Mouse (Mus musculus): ENCODE data around the gene Car3. TPM values are rescaled to one million over a fixed set of nuclear protein-coding genes. Genes with fewer than 3 reads are reported as not detected.

Gene Car3
- polyA plus RNA-seq, 1 experiment from 2014 or later = 1.2 TPM

DNA sequence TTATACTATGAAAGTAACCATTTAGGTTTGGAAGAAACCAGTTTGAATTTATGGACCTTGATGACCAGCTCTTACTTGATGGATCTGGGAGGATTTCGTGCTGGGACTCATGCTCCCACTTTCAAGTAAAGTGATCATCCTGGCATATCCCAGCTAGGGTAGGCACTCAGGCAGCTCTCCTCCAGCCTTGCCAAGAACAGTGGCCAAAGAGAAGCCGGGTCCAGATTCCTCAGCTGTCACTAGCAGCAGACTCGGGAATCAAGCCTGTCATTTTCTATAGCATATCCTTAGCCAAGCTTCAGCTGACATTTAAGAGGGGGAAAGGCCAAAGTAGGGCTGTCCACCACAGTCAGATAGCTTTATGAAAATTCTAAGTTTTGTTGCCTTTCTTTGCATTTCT is 3.0 kb upstream of the Car3 start:
- Histone ChIP-seq H3K9ac (no peak overlapping the region), H3K27me3 (replicated peaks) (no peaks in the 10 kb centered on the region), H3K27ac (no peak overlapping the region), H3K36me3 (replicated peaks) (no peaks in the 10 kb centered on the region), H3K9me3 (no peaks in the 10 kb centered on the region), H3K4me2 (no peak overlapping the region), H3K4me3 (no peak overlapping the region), H3K4me1 (peaks cover 12% of the 10 kb centered on the region)
- 81% methylated on average over 3 of the region's 3 CpGs for WGBS
- ATAC-seq (replicated peaks) = no peak

GRCm38 (mm10) chr3:14861165-14861564 is 2.1 kb upstream of the Car3 start:
- Histone ChIP-seq H3K27ac (no peak overlapping the region), H3K9me3 (no peaks in the 10 kb centered on the region), H3K9ac (no peak overlapping the region), H3K4me1 (peaks cover 12% of the 10 kb centered on the region), H3K36me3 (replicated peaks) (no peaks in the 10 kb centered on the region), H3K27me3 (replicated peaks) (no peaks in the 10 kb centered on the region), H3K4me2 (no peak overlapping the region), H3K4me3 (no peak overlapping the region)
- WGBS = 88% methylated on average over 1 of the region's 1 CpGs
- no peak for ATAC-seq (replicated peaks)

GRCm38 (mm10) chr3:14861787-14862186 is 1.5 kb upstream of the Car3 start:
- Histone ChIP-seq H3K27ac (no peak overlapping the region), H3K9ac (no peak overlapping the region), H3K36me3 (replicated peaks) (no peaks in the 10 kb centered on the region), H3K4me2 (peak overlapping the region; percentile 94), H3K27me3 (replicated peaks) (no peaks in the 10 kb centered on the region), H3K4me1 (peaks cover 12% of the 10 kb centered on the region), H3K9me3 (no peaks in the 10 kb centered on the region), H3K4me3 (peak overlapping the region; percentile 44; the same call in 1 of the 2 replicates)
- 8% methylated on average over 4 of the region's 4 CpGs for WGBS
- no peak for ATAC-seq (replicated peaks)

GRCm38 (mm10) chr3:14862654-14863021 is 674 bp upstream of the Car3 start:
- peaks cover 12% of the 10 kb centered on the region for H3K4me1 ChIP-seq
- WGBS = under 1% methylated on average over 9 of the region's 9 CpGs
- H3K36me3 ChIP-seq (replicated peaks) = no peaks in the 10 kb centered on the region
- H3K9ac ChIP-seq = peak overlapping the region; percentile 50
- H3K4me2 ChIP-seq = peak overlapping the region; percentile 94
- ATAC-seq (replicated peaks) = peak; percentile 90
- peak overlapping the region; percentile 44 for H3K4me3 ChIP-seq
- H3K27ac ChIP-seq = peak overlapping the region; percentile 21; the same call in 1 of the 2 replicates
- H3K9me3 ChIP-seq = no peaks in the 10 kb centered on the region
- no peaks in the 10 kb centered on the region for H3K27me3 ChIP-seq (replicated peaks)

GRCm38 (mm10) chr3:14863922-14864321 is 610 bp downstream of the Car3 start:
- ATAC-seq (replicated peaks) = no peak
- no peak overlapping the region for H3K4me3 ChIP-seq
- H3K27ac ChIP-seq = no peak overlapping the region
- no peak overlapping the region for H3K9ac ChIP-seq
- H3K4me1 ChIP-seq = peaks cover 12% of the 10 kb centered on the region
- no peaks in the 10 kb centered on the region for H3K9me3 ChIP-seq
- 88% methylated on average over 2 of the region's 2 CpGs for WGBS
- H3K36me3 ChIP-seq (replicated peaks) = no peaks in the 10 kb centered on the region
- no peak overlapping the region for H3K4me2 ChIP-seq
- no peaks in the 10 kb centered on the region for H3K27me3 ChIP-seq (replicated peaks)

DNA sequence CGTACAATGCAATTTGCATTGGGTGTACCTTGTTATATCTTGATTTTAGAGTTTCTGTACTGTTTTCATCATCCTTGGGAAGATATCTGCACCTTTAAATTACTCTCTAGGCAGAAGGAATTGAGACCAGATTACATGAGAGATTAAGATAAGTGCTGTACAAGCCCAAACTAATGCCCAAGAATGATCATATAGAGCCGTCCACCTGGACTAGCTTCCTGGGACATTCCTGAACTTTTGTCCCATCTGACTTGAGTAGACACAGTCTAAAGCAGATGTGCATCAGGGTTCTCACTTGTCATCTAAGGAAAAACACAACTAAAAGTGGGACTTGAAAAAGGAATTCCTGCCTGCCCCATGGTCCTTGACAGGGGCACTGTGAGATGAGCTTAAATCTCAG is 2.6 kb downstream of the Car3 start:
- no peak overlapping the region for H3K27ac ChIP-seq
- no peak for ATAC-seq (replicated peaks)
- peaks cover 12% of the 10 kb centered on the region for H3K4me1 ChIP-seq
- no peaks in the 10 kb centered on the region for H3K27me3 ChIP-seq (replicated peaks)
- H3K9me3 ChIP-seq = no peaks in the 10 kb centered on the region
- 62% methylated on average over 2 of the region's 2 CpGs for WGBS
- no peak overlapping the region for H3K9ac ChIP-seq
- no peak overlapping the region for H3K4me2 ChIP-seq
- H3K36me3 ChIP-seq (replicated peaks) = no peaks in the 10 kb centered on the region
- no peak overlapping the region for H3K4me3 ChIP-seq

GRCm38 (mm10) chr3:14869779-14870178 is 6.5 kb downstream of the Car3 start:
- 17% methylated on average over 11 of the region's 11 CpGs for WGBS
- H3K36me3 ChIP-seq (replicated peaks) = no peaks in the 10 kb centered on the region
- ATAC-seq (replicated peaks) = peak; percentile 35; the same call in 1 of the 2 replicates
- H3K4me2 ChIP-seq = no peak overlapping the region
- no peaks in the 10 kb centered on the region for H3K4me1 ChIP-seq
- H3K27me3 ChIP-seq (replicated peaks) = no peaks in the 10 kb centered on the region
- no peak overlapping the region for H3K27ac ChIP-seq
- H3K9ac ChIP-seq = no peak overlapping the region
- H3K4me3 ChIP-seq = no peak overlapping the region
- no peaks in the 10 kb centered on the region for H3K9me3 ChIP-seq

DNA sequence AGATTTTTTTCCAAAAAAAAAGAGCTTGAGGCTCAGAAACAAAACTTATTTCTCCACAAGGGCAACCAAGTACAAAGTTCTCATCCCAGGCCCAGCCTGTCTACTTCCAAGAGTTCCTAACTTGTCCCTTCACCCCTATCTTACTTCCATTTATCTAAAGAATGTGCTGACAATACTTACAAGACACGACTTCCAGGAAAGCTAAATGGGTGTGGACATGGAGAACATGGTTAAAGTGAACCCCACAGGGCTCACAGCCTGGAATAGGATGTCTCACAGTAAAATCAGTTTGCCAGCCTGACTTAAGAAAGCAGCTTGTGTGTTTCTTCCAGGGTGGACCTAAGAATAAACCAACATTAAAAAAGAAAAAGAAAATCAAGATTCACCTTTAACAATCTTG is 7.2 kb downstream of the Car3 start:
- Histone ChIP-seq H3K27me3 (replicated peaks) (no peaks in the 10 kb centered on the region), H3K4me3 (no peak overlapping the region), H3K9me3 (no peaks in the 10 kb centered on the region), H3K27ac (no peak overlapping the region), H3K36me3 (replicated peaks) (no peaks in the 10 kb centered on the region), H3K9ac (no peak overlapping the region), H3K4me2 (no peak overlapping the region), H3K4me1 (no peaks in the 10 kb centered on the region)
- WGBS = 84% methylated on average over 1 of the region's 1 CpGs
- no peak for ATAC-seq (replicated peaks)

DNA sequence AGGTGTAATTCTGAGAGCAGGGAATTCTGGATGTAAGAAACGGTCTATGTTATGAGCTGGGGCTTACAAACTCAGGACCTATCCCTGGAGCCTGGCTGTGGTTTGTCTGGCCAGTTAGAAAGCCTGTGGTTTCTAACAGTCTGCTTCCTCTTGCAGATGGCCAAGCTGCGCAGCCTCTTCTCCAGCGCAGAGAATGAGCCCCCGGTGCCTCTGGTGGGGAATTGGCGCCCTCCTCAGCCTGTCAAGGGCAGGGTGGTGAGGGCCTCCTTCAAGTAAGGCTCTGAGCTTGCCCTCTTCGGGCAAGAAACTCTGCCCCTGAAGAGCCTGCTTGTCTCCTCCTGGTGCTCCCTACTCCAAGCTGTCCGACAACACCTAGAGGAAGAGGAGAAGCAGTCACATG is 8.1 kb downstream of the Car3 start:
- Histone ChIP-seq H3K4me1 (no peaks in the 10 kb centered on the region), H3K4me3 (no peak overlapping the region), H3K27ac (no peak overlapping the region), H3K27me3 (replicated peaks) (no peaks in the 10 kb centered on the region), H3K9me3 (no peaks in the 10 kb centered on the region), H3K9ac (no peak overlapping the region), H3K36me3 (replicated peaks) (no peaks in the 10 kb centered on the region), H3K4me2 (no peak overlapping the region)
- ATAC-seq (replicated peaks) = no peak
- 60% methylated on average over 7 of the region's 7 CpGs for WGBS

DNA sequence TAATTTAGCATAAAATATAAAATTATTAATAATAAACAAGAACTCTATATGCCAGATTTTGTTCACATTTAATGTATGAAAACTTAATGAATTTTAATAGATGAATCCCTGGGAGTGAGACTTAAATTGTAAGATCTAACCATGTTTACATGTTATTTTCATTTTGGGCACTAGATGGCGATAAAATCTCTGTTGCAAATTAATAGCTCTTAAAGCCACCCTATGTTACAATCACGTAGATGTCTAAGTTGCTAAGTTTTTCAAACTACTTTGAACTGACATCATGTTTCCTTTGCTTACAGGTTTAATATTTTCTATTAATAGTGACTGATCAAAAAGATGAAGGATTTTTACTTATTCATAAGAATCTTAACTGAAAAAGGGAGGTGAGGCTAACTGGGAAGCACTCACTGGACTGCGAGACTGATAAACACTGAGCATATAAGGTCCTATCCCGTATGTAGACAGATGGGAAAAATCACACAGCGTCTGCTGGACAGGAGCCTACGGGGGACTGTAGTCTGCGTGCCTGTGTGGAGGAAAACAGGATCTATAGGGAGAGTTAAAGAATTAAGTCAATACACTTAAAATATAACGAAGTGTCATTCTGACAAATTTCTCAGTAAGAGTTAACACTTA is 11.2 kb downstream of the Car3 start:
- WGBS = 50% methylated on average over 8 of the region's 8 CpGs
- no peak overlapping the region for H3K4me2 ChIP-seq

GRCm38 (mm10) chr3:14876325-14876918 is 13.1 kb downstream of the Car3 start:
- Histone ChIP-seq H3K9me3 (no peaks in the 10 kb centered on the region), H3K4me2 (no peak overlapping the region), H3K4me1 (no peaks in the 10 kb centered on the region), H3K9ac (no peak overlapping the region), H3K27me3 (replicated peaks) (no peaks in the 10 kb centered on the region), H3K36me3 (replicated peaks) (no peaks in the 10 kb centered on the region), H3K27ac (no peak overlapping the region), H3K4me3 (no peak overlapping the region)
- no peak for ATAC-seq (replicated peaks)
- 78% methylated on average over 9 of the region's 9 CpGs for WGBS

More for the DNA sequence above, 11.2 kb downstream of the Car3 start:
- Histone ChIP-seq H3K4me1 (no peaks in the 10 kb centered on the region), H3K27ac (no peak overlapping the region), H3K36me3 (replicated peaks) (no peaks in the 10 kb centered on the region), H3K9ac (no peak overlapping the region), H3K4me3 (no peak overlapping the region), H3K9me3 (no peaks in the 10 kb centered on the region), H3K27me3 (replicated peaks) (no peaks in the 10 kb centered on the region)
- peak; percentile 71 for ATAC-seq (replicated peaks)

DNA sequence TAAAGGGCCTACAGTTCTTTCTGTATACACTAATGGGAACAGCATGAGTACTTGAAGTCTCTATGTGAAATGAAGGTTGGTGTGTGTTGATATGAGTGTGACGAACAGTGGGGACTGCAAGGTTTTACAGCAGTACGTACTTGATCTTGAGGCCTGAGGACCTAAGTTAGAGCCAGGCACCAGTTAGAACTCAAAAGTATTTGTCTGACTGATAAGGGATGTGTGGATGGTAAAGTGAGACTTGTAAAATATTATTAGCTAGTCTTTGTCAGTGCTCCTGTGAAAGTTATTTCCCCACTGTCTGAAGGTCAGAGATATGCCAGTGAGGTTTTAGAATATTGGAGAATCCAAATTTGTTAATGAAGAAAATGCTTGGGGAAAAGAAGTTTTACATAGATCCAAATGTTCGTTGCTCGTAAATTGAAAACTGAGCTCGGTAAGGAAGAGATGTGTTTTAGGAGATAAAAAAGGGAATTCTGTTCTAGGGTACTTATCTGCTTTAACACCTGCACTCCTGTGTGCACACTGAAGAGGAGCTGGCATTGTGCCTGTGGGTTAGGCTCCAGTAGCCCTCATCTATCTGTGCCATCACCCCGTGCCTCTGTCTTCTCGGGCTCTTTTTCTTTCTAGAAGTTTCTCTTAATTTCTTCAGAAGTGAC is 14.1 kb downstream of the Car3 start:
- Histone ChIP-seq H3K27me3 (replicated peaks) (no peaks in the 10 kb centered on the region), H3K9ac (no peak overlapping the region), H3K4me3 (no peak overlapping the region), H3K9me3 (no peaks in the 10 kb centered on the region), H3K4me2 (no peak overlapping the region), H3K27ac (no peak overlapping the region), H3K4me1 (no peaks in the 10 kb centered on the region), H3K36me3 (replicated peaks) (no peaks in the 10 kb centered on the region)
- ATAC-seq (replicated peaks) = no peak
- 93% methylated on average over 7 of the region's 7 CpGs for WGBS
